Mouse (Mus musculus): ENCODE data around the gene Hesx1.

GRCm38 (mm10) chr14:27040451-27040850, 46.2 kb downstream of the Hesx1 start:
- TF ChIP-seq MYOD1 (IDR thresholded peaks at IDR 0.05; ENCODE audit: control insufficient read depth in 1 of 3, insufficient read length in 2 of 3, low read depth in 2 of 3) (no peak), POLR2A (IDR thresholded peaks at IDR 0.05; ENCODE audit: insufficient read length, low read depth) (no peak), MYOG (IDR thresholded peaks at IDR 0.05; ENCODE audit: control insufficient read depth in 1 of 3, insufficient read depth in 1 of 3, insufficient read length in 2 of 3, low read depth in 2 of 3) (no peak), TCF12 (IDR thresholded peaks at IDR 0.05; ENCODE audit: insufficient read depth, poor library complexity, severe bottlenecking) (no peak), USF1 (IDR thresholded peaks at IDR 0.05; ENCODE audit: low read depth) (no peak), CEBPB (IDR thresholded peaks at IDR 0.05; ENCODE audit: insufficient read depth, poor library complexity, severe bottlenecking) (no peak), POLR2AphosphoS2 (IDR thresholded peaks at IDR 0.05; ENCODE audit: insufficient read length, low read depth) (no peak), MAX (IDR thresholded peaks at IDR 0.05; ENCODE audit: low read depth) (no peak)
